Mouse (Mus musculus) midbrain, embryonic 16.5 days (tissue): ENCODE measurements around the gene Ablim2. TPM values are rescaled to one million over a fixed set of nuclear protein-coding genes. Genes with fewer than 3 reads are reported as not detected.

ENCODE experiments used
- ATAC-seq: fragments of 200-750 bp; cut with Nextera tagmentation; 2 replicates; pipeline ENCODE4 v1.8.0; 2017; ENCODE audit warnings: moderate TSS enrichment
- H3K27ac ChIP-seq: fragments of 300-500 bp; sonication (generic); 2 replicates; pipeline ENCODE4 v1.5.1; 2014; ENCODE audit warnings: mild to moderate bottlenecking, low read length, mixed read lengths
- H3K27me3 ChIP-seq: fragments of 300-500 bp; sonication (generic); 2 replicates; pipeline ENCODE4 v1.6.1; 2014; ENCODE audit warnings: low read depth, low read length, mixed read lengths; ENCODE audit not compliant: control insufficient read depth, insufficient read depth
- H3K36me3 ChIP-seq: fragments of 300-500 bp; sonication (generic); 2 replicates; pipeline ENCODE4 v1.6.1; 2014; ENCODE audit warnings: mild to moderate bottlenecking, low read length, moderate library complexity, mixed read lengths; ENCODE audit not compliant: control insufficient read depth, insufficient read depth
- H3K4me1 ChIP-seq: fragments of 300-500 bp; sonication (generic); 2 replicates; pipeline ENCODE4 v1.6.1; 2014; ENCODE audit warnings: mild to moderate bottlenecking, low read length, mixed read lengths; ENCODE audit not compliant: control insufficient read depth, insufficient read depth
- H3K4me2 ChIP-seq: fragments of 300-500 bp; sonication (generic); 2 replicates; pipeline ENCODE4 v1.6.1; 2014; ENCODE audit warnings: mild to moderate bottlenecking, low read length, mixed read lengths
- H3K4me3 ChIP-seq: fragments of 300-500 bp; sonication (generic); 2 replicates; pipeline ENCODE4 v1.5.1; 2014; ENCODE audit warnings: low read depth, mild to moderate bottlenecking, low read length, moderate library complexity, mixed read lengths
- H3K9ac ChIP-seq: fragments of 300-500 bp; sonication (generic); 2 replicates; pipeline ENCODE4 v1.6.1; 2014; ENCODE audit warnings: low read depth, low read length, mixed read lengths
- H3K9me3 ChIP-seq: fragments of 300-500 bp; sonication (generic); replicated peaks from 2 replicates; pipeline ENCODE4 v1.6.1; 2014; ENCODE audit warnings: mild to moderate bottlenecking, low read length, mixed read lengths; ENCODE audit not compliant: control insufficient read depth, poor library complexity, severe bottlenecking
- WGBS: fragments of 180-500 bp; shearing (Covaris S2); extraction: QIAGEN DNeasy Blood & Tissue Kit; methylation state at CpG from one replicate; pipeline ENCODE4 v1.1.7; 2014; 5-methylcytosine and 5-hydroxymethylcytosine counted together
- polyA plus RNA-seq: library from polyadenylated mRNA; unstranded; fragments of >200 nt; fragmentation: Nextera tagmentation; extraction: Ambion mirVana; gene quantifications from 2 replicates; pipeline ENCODE4 v1.2.1, GENCODE M21; 2015

Gene Ablim2
- polyA plus RNA-seq, 1 experiment from 2014 or later: 36.2 TPM

GRCm38 (mm10) chr5:35756997-35757638 is 562 bp upstream of the Ablim2 start:
- peak; percentile 64 for ATAC-seq
- peak overlapping the region; percentile 78 for H3K27ac ChIP-seq
- peak overlapping the region; percentile 80 for H3K4me2 ChIP-seq
- peak overlapping the region; percentile 64 for H3K4me3 ChIP-seq
- H3K9ac ChIP-seq: peak overlapping the region; percentile 60
- no peaks in the 10 kb centered on the region for H3K9me3 ChIP-seq
- WGBS: 6% methylated on average over 25 of the region's 26 CpGs
- H3K27me3 ChIP-seq: peaks cover 18% of the 10 kb centered on the region
- H3K36me3 ChIP-seq: no peaks in the 10 kb centered on the region
- H3K4me1 ChIP-seq: peaks cover 15% of the 10 kb centered on the region

DNA sequence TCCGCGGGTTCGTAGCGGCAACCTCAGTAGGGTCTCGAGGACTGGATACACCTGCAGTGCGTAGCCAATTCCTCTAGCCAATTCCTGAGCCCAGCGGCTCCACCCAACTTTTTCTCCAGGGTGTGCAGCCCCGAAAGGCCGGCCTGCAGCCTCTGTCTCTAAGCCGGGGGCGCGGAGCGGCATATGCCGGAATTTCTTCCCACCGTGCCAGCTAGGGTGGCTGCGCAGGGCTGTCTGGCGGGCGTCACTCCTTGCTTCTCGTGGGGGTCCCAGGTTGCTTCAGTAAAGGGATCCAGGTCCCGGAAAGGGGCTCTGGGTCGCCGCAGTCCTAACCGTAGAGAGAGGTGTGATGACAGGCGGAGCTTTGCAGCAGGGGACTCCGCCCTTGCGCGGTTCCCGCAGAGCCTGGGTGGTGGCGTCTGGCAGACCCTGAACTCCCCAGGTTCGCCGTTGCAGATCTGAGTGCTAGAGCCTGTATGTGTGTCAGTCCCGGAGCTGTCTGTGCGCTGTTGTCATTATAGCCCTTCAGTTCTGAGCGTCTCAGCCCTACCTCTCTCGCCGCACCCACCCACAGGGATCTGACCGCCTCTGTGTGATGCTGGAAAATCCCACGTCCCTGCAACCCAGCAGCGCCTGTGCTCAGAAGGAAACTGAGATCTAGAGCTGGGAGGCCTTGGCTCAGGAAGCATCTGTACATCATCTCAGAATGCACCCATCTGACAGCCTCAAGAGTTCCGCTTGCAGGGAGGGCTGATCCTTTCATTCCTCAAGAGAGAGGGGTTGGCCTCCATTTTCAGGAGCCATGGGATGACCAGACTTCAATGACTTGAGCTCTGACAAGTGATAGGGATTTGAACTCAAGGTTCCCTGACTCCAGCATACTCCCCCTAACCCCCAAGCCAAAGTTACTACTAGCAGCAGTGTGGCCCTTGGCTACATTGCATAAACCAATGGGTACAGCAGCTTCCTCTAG is 687 bp downstream of the Ablim2 start:
- Histone ChIP-seq H3K36me3 (no peaks in the 10 kb centered on the region), H3K9me3 (no peaks in the 10 kb centered on the region), H3K27me3 (peaks cover 18% of the 10 kb centered on the region), H3K4me3 (peak overlapping the region; percentile 64), H3K4me2 (peak overlapping the region; percentile 80), H3K9ac (peak overlapping the region; percentile 73), H3K27ac (peak overlapping the region; percentile 66), H3K4me1 (peaks cover 15% of the 10 kb centered on the region)
- ATAC-seq: peak; percentile 41; the same call in 1 of the 2 replicates
- WGBS: 2% methylated on average over 40 of the region's 40 CpGs

GRCm38 (mm10) chr5:35761323-35761722 is 3.6 kb downstream of the Ablim2 start:
- no peaks in the 10 kb centered on the region for H3K9me3 ChIP-seq
- no peak overlapping the region for H3K9ac ChIP-seq
- 82% methylated on average over 5 of the region's 5 CpGs for WGBS
- no peaks in the 10 kb centered on the region for H3K36me3 ChIP-seq
- no peak overlapping the region for H3K4me2 ChIP-seq
- H3K27ac ChIP-seq: no peak overlapping the region
- peaks cover 14% of the 10 kb centered on the region for H3K4me1 ChIP-seq
- no peak overlapping the region for H3K4me3 ChIP-seq
- ATAC-seq: no peak
- H3K27me3 ChIP-seq: peaks cover 18% of the 10 kb centered on the region

DNA sequence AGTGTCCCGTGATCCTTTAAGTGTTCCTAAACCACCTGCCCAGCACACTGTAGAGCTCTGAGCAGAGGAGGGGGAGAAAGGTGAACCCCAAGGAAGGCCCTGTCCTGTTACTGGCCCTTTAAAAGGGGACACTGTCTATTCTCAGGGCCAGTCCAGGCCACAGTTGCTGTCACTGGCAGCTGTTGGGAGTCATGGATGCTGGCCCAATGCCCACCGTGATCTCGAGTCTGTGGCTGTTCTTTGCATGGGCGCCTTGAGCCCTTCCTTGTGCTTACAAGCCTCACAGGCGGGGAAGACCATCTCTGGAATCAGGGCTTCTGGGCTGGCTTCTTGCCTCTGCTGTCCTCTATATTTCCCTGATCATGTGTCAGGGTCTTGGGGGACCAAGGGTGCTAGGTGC is 4.7 kb downstream of the Ablim2 start:
- ATAC-seq: no peak
- no peaks in the 10 kb centered on the region for H3K36me3 ChIP-seq
- H3K4me1 ChIP-seq: peaks cover 7% of the 10 kb centered on the region; the same call in 1 of the 2 replicates
- no peaks in the 10 kb centered on the region for H3K9me3 ChIP-seq
- no peak overlapping the region for H3K27ac ChIP-seq
- 71% methylated on average over 5 of the region's 5 CpGs for WGBS
- H3K4me3 ChIP-seq: no peak overlapping the region
- H3K9ac ChIP-seq: no peak overlapping the region; the same call in 1 of the 2 replicates
- peaks cover 18% of the 10 kb centered on the region for H3K27me3 ChIP-seq
- no peak overlapping the region for H3K4me2 ChIP-seq

DNA sequence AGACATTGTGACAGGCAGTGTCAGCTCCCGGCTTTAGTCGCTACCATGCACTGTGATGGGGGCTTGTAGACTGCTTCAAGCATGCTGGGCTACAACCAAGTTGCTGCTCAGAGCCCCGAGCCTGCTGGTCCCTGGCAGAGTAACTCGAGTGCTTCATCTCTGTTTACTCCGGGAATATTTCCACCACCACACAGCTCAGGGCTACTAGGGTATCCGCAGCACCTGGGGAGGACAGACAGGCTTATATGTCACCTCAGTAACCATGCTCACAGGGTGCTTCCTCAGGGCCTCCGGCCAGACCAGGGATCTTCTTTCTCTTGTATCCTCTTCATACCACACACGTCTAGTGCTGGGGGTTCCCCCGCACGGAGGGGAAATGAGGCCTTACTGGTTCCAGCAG is 5.2 kb downstream of the Ablim2 start:
- Histone ChIP-seq H3K36me3 (no peaks in the 10 kb centered on the region), H3K27me3 (peaks cover 18% of the 10 kb centered on the region), H3K4me3 (no peak overlapping the region), H3K9ac (no peak overlapping the region), H3K4me2 (no peak overlapping the region), H3K27ac (no peak overlapping the region), H3K9me3 (no peaks in the 10 kb centered on the region), H3K4me1 (peaks cover 7% of the 10 kb centered on the region; the same call in 1 of the 2 replicates)
- 78% methylated on average over 10 of the region's 10 CpGs for WGBS
- no peak for ATAC-seq

- Histone ChIP-seq H3K27me3 (peaks cover 2% of the 10 kb centered on the region; the same call in 1 of the 2 replicates), H3K27ac (no peak overlapping the region), H3K4me2 (no peak overlapping the region), H3K4me3 (no peak overlapping the region), H3K9me3 (no peaks in the 10 kb centered on the region; the same call in 1 of the 2 replicates), H3K36me3 (no peaks in the 10 kb centered on the region), H3K9ac (no peak overlapping the region), H3K4me1 (no peaks in the 10 kb centered on the region)
- 82% methylated on average over 6 of the region's 6 CpGs for WGBS
- ATAC-seq: no peak
Observed at GRCm38 (mm10) chr5:35765909-35766308, 8.2 kb downstream of the Ablim2 start.

- no peak for ATAC-seq
- Histone ChIP-seq H3K27ac (no peak overlapping the region), H3K9ac (no peak overlapping the region), H3K36me3 (no peaks in the 10 kb centered on the region), H3K4me3 (no peak overlapping the region), H3K4me2 (no peak overlapping the region), H3K9me3 (no peaks in the 10 kb centered on the region; the same call in 1 of the 2 replicates), H3K4me1 (no peaks in the 10 kb centered on the region; the same call in 1 of the 2 replicates), H3K27me3 (no peaks in the 10 kb centered on the region)
- WGBS: 60% methylated on average over 3 of the region's 3 CpGs
Observed at GRCm38 (mm10) chr5:35768525-35768924, 10.8 kb downstream of the Ablim2 start.

GRCm38 (mm10) chr5:35768997-35769396 is 11.3 kb downstream of the Ablim2 start:
- ATAC-seq: no peak
- WGBS: 89% methylated on average over 7 of the region's 7 CpGs
- Histone ChIP-seq H3K9me3 (no peaks in the 10 kb centered on the region; the same call in 1 of the 2 replicates), H3K36me3 (no peaks in the 10 kb centered on the region), H3K27me3 (no peaks in the 10 kb centered on the region), H3K4me2 (no peak overlapping the region), H3K4me1 (no peaks in the 10 kb centered on the region; the same call in 1 of the 2 replicates), H3K4me3 (no peak overlapping the region), H3K9ac (no peak overlapping the region), H3K27ac (no peak overlapping the region)
